Mouse (Mus musculus) heart, adult 18-20 months (tissue): Measurements from ENCODE around the gene Olfr532. TPM values are rescaled to one million over a fixed set of nuclear protein-coding genes. Genes with fewer than 3 reads are reported as not detected.
"Not testable (repeated sequence)": the region's sequence is repeated elsewhere in the genome, so short reads cannot be mapped to it uniquely, and the experiment has no call there.

ENCODE experiments used
- DNase-seq, 2 experiments: peaks; one replicate each; pipeline ENCODE4 v3.0.0; 2021 to 2022; ENCODE audit warnings: mixed read lengths in 1 of 2
- long read RNA-seq, 2 experiments: library from polyadenylated mRNA; stranded (forward); transcript quantifications; one replicate each; pipeline ENCODE4 v2.0.0; 2021
- total RNA-seq, 2 experiments: library from RNA; stranded (reverse); gene quantifications; 2 replicates each; pipeline ENCODE4 v1.2.3; 2021

Olfr532 gene
- not detected for total RNA-seq
- long read RNA-seq, experiment 1 = 0 reads
- long read RNA-seq, experiment 2 = 0 reads

DNA sequence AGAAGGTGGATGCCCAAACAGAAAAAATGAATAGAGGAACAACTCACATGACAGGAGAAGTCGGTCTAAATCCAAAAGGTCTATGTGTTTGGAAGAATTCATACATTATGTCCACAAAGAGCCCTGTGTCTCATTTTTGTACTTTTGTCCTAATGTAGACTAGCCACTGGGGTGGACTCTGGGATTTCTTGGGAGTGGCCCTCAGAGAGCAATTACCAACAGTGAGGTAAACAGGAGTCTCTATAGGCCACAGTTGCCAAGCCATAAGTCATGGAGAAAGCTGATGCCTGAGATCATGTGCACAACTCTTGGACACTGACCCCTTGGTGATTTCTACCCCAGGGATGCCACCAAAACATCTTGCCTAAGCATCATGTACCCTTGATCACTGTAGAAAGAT, at the start of gene Olfr532:
Gene Olfr532 (minus strand): TSS at position 101 of the 400 bp plus-strand sequence.
- no peak for DNase-seq

GRCm38 (mm10) chr7:140463070-140463469, 41.6 kb upstream of the Olfr532 start, which contains the start of gene Olfr533:
Gene Olfr533 (plus strand): TSS chr7:140463370.
- DNase-seq = not testable (repeated sequence)

- no peak for DNase-seq
Observed at GRCm38 (mm10) chr7:140443141-140443540, 21.7 kb upstream of the Olfr532 start.

DNA sequence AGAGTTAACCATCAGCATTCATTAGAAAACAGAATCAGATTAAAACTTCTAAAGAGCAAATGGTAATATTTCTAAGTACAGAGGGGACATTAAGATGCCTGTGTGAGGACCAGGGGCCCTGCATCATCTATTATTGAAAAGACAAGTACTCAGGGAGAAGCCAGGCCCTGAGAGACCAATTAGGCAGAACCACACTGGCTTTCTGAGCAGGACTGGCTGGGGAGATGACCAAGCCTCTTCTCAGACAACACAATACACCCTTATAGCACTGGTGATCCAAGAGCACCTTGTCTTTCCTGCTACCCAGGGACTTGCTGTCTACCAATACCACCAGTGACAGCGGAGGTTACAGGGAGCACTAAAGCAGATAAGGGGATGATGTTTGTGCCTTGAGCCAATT, 18.6 kb downstream of the Olfr532 start, which contains the start of gene Olfr531:
Gene Olfr531 (minus strand): TSS at position 101 of the 400 bp plus-strand sequence.
- DNase-seq = no peak

DNA sequence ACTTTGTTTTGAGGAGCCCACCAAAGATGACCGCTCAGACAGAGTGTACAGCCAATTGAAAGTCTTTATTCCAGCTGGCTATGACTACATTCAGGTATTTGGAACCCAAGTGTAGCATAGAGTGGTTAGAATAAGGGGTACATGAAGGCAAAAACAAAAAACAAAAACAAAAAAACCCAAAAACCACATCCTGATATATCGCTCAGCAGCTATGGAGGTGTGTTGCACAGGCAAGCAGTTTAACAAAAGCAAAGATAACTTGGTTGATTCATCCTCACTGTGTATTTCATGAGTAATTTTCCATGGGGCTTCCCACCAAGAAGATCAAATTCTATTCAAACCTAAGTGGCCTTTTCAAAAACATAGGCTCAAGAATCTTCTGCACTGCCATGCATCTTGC, 44.5 kb downstream of the Olfr532 start:
- DNase-seq = no peak

DNA sequence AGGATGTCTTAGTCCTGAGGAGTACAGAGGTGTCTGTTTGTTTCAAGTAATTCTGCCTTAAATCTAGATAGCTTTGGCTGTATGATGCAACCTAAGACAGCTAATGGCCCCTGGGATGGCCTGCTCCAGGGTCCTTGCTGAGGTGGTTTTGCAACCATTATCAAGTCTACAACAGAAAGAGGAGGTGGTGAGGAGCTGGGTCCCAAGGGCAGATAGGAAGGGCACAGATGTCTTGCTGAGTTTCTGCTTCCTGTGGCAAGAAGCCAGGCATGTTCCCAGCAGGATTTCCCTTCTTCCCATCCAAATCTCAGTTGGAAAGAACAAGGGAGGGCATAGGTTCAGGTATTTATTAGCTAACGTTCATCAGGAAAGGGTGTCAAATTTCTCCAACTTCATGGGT, 45.2 kb downstream of the Olfr532 start, which contains the start of gene Olfr530:
Gene Olfr530 (minus strand): TSS at position 101 of the 400 bp plus-strand sequence.
- no peak for DNase-seq

- no peak for DNase-seq
Observed at GRCm38 (mm10) chr7:140374300-140374699, 47.1 kb downstream of the Olfr532 start.

Other genes starting within 250 kb of the Olfr532 start
- not detected for gene Olfr523, start 248.4 kb downstream of the Olfr532 start, total RNA-seq
- not detected for gene Olfr524, start 215.7 kb downstream of the Olfr532 start, total RNA-seq
- under 1 TPM in 1 of 2 experiments, not detected in 1; 0.20 TPM for gene Cd163l1, start 203.4 kb downstream of the Olfr532 start, total RNA-seq
- not detected for gene 5830411N06Rik, start 174.4 kb downstream of the Olfr532 start, total RNA-seq
- not detected for gene Olfr525, start 100.8 kb downstream of the Olfr532 start, total RNA-seq
- gene Olfr527, start 87.6 kb downstream of the Olfr532 start, total RNA-seq = not detected
- gene Olfr60, start 60.0 kb downstream of the Olfr532 start, total RNA-seq = not detected
- gene Olfr530, start 45.3 kb downstream of the Olfr532 start, total RNA-seq = not detected
- not detected for gene Olfr531, start 18.7 kb downstream of the Olfr532 start, total RNA-seq
- gene Olfr533, start 41.7 kb upstream of the Olfr532 start, total RNA-seq = not detected
- not detected for gene Olfr535, start 62.6 kb upstream of the Olfr532 start, total RNA-seq
- not detected for gene Olfr536, start 85.8 kb upstream of the Olfr532 start, total RNA-seq
- not detected for gene Olfr538, start 146.2 kb upstream of the Olfr532 start, total RNA-seq
- not detected for gene Olfr46, start 179.6 kb upstream of the Olfr532 start, total RNA-seq
- not detected for gene Olfr61, start 207.3 kb upstream of the Olfr532 start, total RNA-seq
- not detected for gene Olfr53, start 224.8 kb upstream of the Olfr532 start, total RNA-seq
- gene Olfr539, start 238.3 kb upstream of the Olfr532 start, total RNA-seq = not detected